Mouse (Mus musculus) liver, embryonic 14.5 days (tissue): ENCODE measurements around the gene Dnah17. TPM values are rescaled to one million over a fixed set of nuclear protein-coding genes. Genes with fewer than 3 reads are reported as not detected.

Experiments used
- ATAC-seq: fragments of 200-750 bp; cut with Nextera tagmentation; 2 replicates; pipeline ENCODE4 v1.8.0; 2017; ENCODE audit warnings: moderate number of reproducible peaks, mild to moderate bottlenecking, moderate library complexity; ENCODE audit not compliant: insufficient read depth
- DNase-seq, 3 experiments: peaks; one replicate each; pipeline ENCODE4 v3.0.0-alpha.2; 2012 to 2013; ENCODE audit warnings: low read depth in 3 of 3, low spot score in 3 of 3
- H3K27ac ChIP-seq: fragments of 300-500 bp; sonication (generic); 2 replicates; pipeline ENCODE4 v1.5.1; 2014; ENCODE audit warnings: moderate library complexity, mild to moderate bottlenecking, control low read depth, inconsistent platforms
- H3K27me3 ChIP-seq: fragments of 300-500 bp; sonication (generic); 2 replicates; pipeline ENCODE4 v1.6.1; 2014; ENCODE audit warnings: mild to moderate bottlenecking, low read length, moderate library complexity; ENCODE audit not compliant: control insufficient read depth, insufficient read depth
- H3K36me3 ChIP-seq: fragments of 300-500 bp; sonication (generic); replicated peaks from 2 replicates; pipeline ENCODE4 v1.6.1; 2014; ENCODE audit warnings: low read depth; ENCODE audit not compliant: control insufficient read depth, insufficient read depth
- H3K4me1 ChIP-seq, 2 experiments: fragments of 200-500 bp in 1 of 2; fragments of 300-500 bp in 1 of 2; sonication (generic) in 1 of 2; replicated peaks; 2 replicates each; pipeline ENCODE4 v1.6.1; 2012 to 2014; ENCODE audit warnings: antibody characterized with exemption in 1 of 2, inconsistent platforms in 1 of 2, low read length in 1 of 2; ENCODE audit not compliant: control insufficient read depth in 2 of 2, insufficient read depth in 2 of 2
- H3K4me2 ChIP-seq: fragments of 300-500 bp; sonication (generic); 2 replicates; pipeline ENCODE4 v1.6.1; 2014; ENCODE audit warnings: low read depth, mild to moderate bottlenecking, control low read depth, moderate library complexity
- H3K4me3 ChIP-seq, 2 experiments: fragments of 200-500 bp in 1 of 2; fragments of 300-500 bp in 1 of 2; sonication (generic) in 1 of 2; 2 replicates each; pipeline ENCODE4 v1.5.1; 2012 to 2014; ENCODE audit warnings: low read depth in 2 of 2, low read length in 2 of 2, mild to moderate bottlenecking in 2 of 2, control low read depth in 1 of 2, inconsistent platforms in 1 of 2, moderate library complexity in 1 of 2; ENCODE audit not compliant: insufficient read depth in 1 of 2
- H3K9ac ChIP-seq: fragments of 300-500 bp; sonication (generic); replicated peaks from 2 replicates; pipeline ENCODE4 v1.6.1; 2014; ENCODE audit warnings: mild to moderate bottlenecking, control low read depth, moderate library complexity
- H3K9me3 ChIP-seq: fragments of 300-500 bp; sonication (generic); 2 replicates; pipeline ENCODE4 v1.6.1; 2016; ENCODE audit warnings: low read length, mixed read lengths; ENCODE audit not compliant: control insufficient read depth
- CTCF ChIP-seq: IDR thresholded peaks from 2 replicates; pipeline ENCODE4 v1.5.1; 2016; ENCODE audit warnings: antibody characterized with exemption, low read depth, control low read depth
- EP300 ChIP-seq: IDR thresholded peaks from 2 replicates; pipeline ENCODE4 v1.6.1; 2016; ENCODE audit warnings: antibody characterized with exemption, low read depth
- WGBS: fragments of 180-500 bp; shearing (Covaris S2); extraction: QIAGEN DNeasy Blood & Tissue Kit; methylation state at CpG from one replicate; pipeline ENCODE4 v1.1.7; 2014; ENCODE audit not compliant: insufficient replicate concordance; 5-methylcytosine and 5-hydroxymethylcytosine counted together
- polyA plus RNA-seq, 2 experiments: library from polyadenylated mRNA; depleted of rRNA in 1 of 2; stranded (reverse) in 1 of 2; unstranded in 1 of 2; fragments of >200 nt; fragmentation: Nextera tagmentation in 1 of 2; extraction: Ambion mirVana in 1 of 2; gene quantifications; 2 replicates each; pipeline versions ENCODE4 v1.2.1 to v1.2.3; 2012 to 2014

The Dnah17 gene
- polyA plus RNA-seq, 2 experiments: 0.04 to 0.10 TPM

DNA sequence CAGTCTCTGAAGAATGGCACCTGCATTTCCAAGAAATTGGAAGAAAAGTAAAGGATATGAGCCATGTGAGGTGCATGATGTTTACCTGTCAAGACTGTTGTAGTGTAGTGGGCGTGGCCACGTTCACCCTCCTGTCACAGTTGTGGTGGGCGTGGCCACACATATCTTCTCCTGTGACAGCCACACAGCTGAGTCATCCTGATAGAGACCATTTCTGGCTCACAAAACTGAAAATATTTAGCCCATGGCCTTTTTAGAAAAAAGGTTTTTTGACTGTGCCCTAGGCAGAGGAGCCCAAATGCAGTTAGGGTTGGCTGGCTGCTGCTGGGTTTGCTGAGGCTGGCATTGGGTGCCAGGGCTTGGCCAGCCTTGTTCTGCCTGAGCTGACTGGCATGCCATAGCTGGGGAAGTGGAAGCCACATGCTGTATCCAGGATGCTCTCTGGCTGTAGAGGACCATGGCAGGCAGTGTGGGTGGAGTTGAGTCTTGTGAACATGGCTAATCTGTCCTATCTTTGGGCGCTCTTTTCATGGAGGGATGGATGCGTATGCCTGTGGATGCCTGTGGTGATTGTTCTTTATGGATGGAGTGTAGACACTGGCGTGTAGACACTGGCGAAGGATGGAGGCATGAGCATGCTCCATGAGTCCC lies 129.7 kb downstream of the Dnah17 start:
- Histone ChIP-seq H3K9ac (peak overlapping the region; percentile 51), H3K36me3 (peaks cover 32% of the 10 kb centered on the region), H3K27ac (peak overlapping the region; percentile 94), H3K4me2 (peak overlapping the region; percentile 57), H3K9me3 (no peaks in the 10 kb centered on the region), H3K4me1 (peaks cover 21 to 26% of the 10 kb centered on the region in 2 experiments), H3K27me3 (no peaks in the 10 kb centered on the region), H3K4me3 (peak overlapping the region; percentile 10 to 22; a peak in 2 of 4 replicates)
- peak; percentile 87 for ATAC-seq
- WGBS: 49% methylated on average over 7 of the region's 7 CpGs
- DNase-seq: peak; percentile 91 to 92 (median 92)
- no peak for TF ChIP-seq CTCF
- TF ChIP-seq EP300: peak; percentile 65

DNA sequence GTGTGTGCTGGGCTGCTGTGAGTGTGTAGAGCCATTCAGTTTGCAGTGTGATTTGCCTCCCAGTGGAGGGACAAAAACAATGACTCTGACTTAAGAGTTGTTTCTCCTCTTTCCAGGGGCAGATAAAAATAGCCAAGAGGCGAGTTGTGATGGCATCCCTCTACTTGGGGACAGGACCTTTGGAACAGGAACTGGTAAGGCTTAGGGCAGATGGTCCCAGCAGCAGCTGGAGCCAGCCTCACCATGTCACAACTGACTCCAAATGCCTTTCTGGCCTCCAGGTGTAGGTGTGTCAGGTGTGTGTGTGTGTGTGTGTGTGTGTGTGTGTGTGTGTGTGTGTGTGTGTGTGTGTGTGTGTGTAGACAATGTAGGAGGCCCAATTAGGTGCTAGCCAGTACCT lies 130.4 kb downstream of the Dnah17 start:
- WGBS: 13% methylated on average over 1 of the region's 1 CpGs

DNA sequence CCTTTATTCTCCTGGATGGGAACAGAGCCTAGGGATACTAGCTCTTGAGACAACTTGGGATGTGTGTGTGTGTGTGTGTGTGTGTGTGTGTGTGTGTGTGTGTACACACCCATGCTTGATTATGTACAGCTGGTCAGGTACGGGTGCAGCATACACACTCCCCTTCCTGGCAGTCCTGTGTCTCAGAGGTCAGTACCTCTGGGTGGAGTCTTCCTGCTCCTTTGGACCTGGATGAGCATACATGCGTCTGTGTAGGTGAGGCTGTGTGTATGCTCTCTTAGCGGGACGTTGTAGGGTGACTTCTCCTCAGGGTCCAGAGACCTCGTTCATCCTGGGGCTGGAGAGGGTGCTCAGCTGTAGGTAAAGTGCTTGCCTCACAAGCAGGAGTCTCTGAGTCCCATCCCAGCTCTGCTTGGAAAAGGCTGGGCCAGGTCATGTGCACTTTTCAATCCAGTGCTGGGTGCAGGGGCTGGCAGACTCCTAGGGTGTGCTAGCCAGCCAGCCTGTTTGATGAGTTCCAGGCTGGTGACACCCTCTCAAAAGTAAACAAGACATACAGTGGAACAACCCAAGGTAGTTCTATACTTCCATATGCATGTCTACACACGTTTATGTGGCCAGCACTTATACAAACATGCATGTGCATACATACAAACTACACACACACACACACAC lies 131.0 kb downstream of the Dnah17 start:
- H3K27me3 ChIP-seq: no peaks in the 10 kb centered on the region
- DNase-seq (no peak), ATAC-seq (no peak)
- peak overlapping the region; percentile 94 for H3K27ac ChIP-seq
- no peak overlapping the region for H3K4me3 ChIP-seq
- no peak overlapping the region for H3K9ac ChIP-seq
- H3K36me3 ChIP-seq: peaks cover 24% of the 10 kb centered on the region
- peaks cover 21 to 28% of the 10 kb centered on the region in 2 experiments for H3K4me1 ChIP-seq
- WGBS: 74% methylated on average over 6 of the region's 6 CpGs
- H3K9me3 ChIP-seq: no peaks in the 10 kb centered on the region
- H3K4me2 ChIP-seq: no peak overlapping the region
- no peak for TF ChIP-seq CTCF
- TF ChIP-seq EP300: no peak

More for the DNA sequence above, 130.4 kb downstream of the Dnah17 start:
- Histone ChIP-seq H3K9me3 (no peaks in the 10 kb centered on the region), H3K4me3 (no peak overlapping the region), H3K36me3 (peaks cover 27% of the 10 kb centered on the region), H3K9ac (peak overlapping the region; percentile 21; the same call in 1 of the 2 replicates), H3K4me2 (peak overlapping the region; percentile 57), H3K27me3 (no peaks in the 10 kb centered on the region), H3K4me1 (peaks cover 21 to 26% of the 10 kb centered on the region in 2 experiments), H3K27ac (peak overlapping the region; percentile 94)
- ATAC-seq (peak; percentile 16; the same call in 1 of the 2 replicates), DNase-seq (no peak)
- no peak for TF ChIP-seq CTCF
- no peak for TF ChIP-seq EP300

DNA sequence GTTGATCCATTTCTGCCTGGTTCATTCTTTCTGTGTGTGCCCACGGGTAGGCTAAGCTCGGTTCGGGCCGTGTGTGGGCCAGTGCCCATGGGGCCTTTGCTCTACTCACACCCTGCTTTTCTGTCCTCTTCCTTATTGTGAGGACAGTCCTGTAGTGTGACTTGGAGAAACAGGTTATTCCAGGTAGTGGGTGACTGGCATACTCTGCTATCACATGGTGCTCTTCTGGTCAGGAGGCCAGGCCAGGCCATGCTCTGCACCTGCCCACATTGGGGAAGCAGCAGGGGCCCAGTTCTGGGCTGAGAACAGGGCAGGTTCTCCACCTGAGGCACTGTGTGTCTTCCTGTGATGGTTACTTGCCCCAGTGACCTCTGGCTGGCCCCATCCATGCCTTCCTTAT lies 132.1 kb downstream of the Dnah17 start:
- peaks cover 17% of the 10 kb centered on the region for H3K36me3 ChIP-seq
- no peaks in the 10 kb centered on the region for H3K9me3 ChIP-seq
- TF ChIP-seq EP300 (no peak), CTCF (no peak)
- no peak overlapping the region for H3K9ac ChIP-seq
- WGBS: 85% methylated on average over 4 of the region's 4 CpGs
- DNase-seq (no peak), ATAC-seq (no peak)
- H3K27ac ChIP-seq: peak overlapping the region; percentile 94
- H3K4me3 ChIP-seq: no peak overlapping the region
- no peak overlapping the region for H3K4me2 ChIP-seq
- no peaks in the 10 kb centered on the region for H3K27me3 ChIP-seq
- peaks cover 21 to 36% of the 10 kb centered on the region in 2 experiments for H3K4me1 ChIP-seq

DNA sequence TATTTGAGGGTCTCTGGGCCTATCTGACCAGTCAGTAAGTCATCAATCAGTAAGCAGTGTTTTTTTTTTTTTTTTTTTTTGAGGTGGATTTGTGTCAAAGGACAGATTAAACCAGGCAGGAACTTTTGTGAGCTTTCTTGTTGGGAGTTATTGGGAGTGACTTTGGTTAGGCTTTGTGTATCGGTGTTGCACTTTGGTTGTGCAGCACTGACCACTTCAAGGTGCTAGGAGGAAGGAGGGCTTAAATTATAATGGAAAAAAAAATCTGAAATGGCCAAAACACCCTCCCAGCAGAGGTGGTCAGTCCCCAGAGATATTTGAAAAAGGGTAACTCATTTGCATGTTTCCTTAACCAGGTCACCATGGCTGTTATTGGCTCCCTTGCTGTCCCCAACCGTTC lies 133.3 kb downstream of the Dnah17 start:
- H3K27ac ChIP-seq: no peak overlapping the region
- no peak overlapping the region for H3K4me2 ChIP-seq
- 87% methylated on average over 2 of the region's 2 CpGs for WGBS
- TF ChIP-seq EP300: no peak
- no peak for TF ChIP-seq CTCF
- H3K9me3 ChIP-seq: no peaks in the 10 kb centered on the region
- H3K4me3 ChIP-seq: no peak overlapping the region
- no peak for ATAC-seq
- H3K36me3 ChIP-seq: peaks cover 7% of the 10 kb centered on the region
- H3K9ac ChIP-seq: no peak overlapping the region
- DNase-seq: no peak
- H3K4me1 ChIP-seq: peaks cover 21 to 47% of the 10 kb centered on the region in 2 experiments
- H3K27me3 ChIP-seq: no peaks in the 10 kb centered on the region
